Comparison of ENCODE assay signal across 8 mouse cellular contexts in the genomic region with DNA sequence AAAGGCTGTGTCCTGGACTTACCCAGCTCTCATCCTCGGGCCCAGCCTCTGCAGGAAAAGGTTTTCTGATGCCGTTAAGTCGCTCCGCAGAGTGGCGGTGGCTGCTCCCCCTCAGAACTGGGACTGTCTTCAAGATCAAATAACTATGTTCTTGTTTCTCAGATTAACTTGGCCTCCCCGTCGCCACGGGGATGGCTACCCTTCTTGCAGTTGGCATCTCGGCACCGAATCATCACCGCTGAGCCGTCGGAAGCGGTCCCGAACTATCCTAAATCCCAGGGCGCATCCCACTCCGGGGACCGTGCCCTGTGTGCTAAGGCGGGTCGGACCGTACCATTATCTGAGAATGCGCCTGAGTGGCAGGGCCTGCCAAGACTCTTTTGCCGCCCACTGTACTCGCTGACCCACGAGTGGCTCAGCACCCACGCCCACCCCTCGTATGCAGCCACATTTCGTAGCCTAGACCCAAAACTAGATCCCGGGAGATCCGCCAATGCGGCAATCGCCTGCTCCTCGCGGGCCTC. TPM values are rescaled to one million over a fixed set of nuclear protein-coding genes. Genes with fewer than 3 reads are reported as not detected.
DNase-seq lines count a peak whose midpoint lies in the region; ATAC-seq and TF ChIP-seq lines count a peak whose summit lies in the region.

No protein-coding gene starts in this region.

- no peak for TF ChIP-seq POLR2A in lung, adult 2 months (IDR thresholded peaks at IDR 0.05; ENCODE audit: borderline replicate concordance, extremely low read depth, low read depth, low read length)
- TF ChIP-seq POLR2A in olfactory bulb, adult 2 months (IDR thresholded peaks at IDR 0.05; ENCODE audit: insufficient read depth, low read depth, low read length): no peak

- H3K4me3 ChIP-seq in lung, embryonic 14.5 days (ENCODE audit: low read depth, low read length): peak overlapping the region; percentile 40
- no peak overlapping the region for H3K4me3 ChIP-seq in lung, adult 2 months (replicated peaks; ENCODE audit: extremely low read depth, low read depth, low read length)
- H3K4me3 ChIP-seq in forebrain, embryonic 10.5 days: peak overlapping the region; percentile 61
- peak overlapping the region; percentile 62 for H3K4me3 ChIP-seq in limb, embryonic 11.5 days (ENCODE audit: low read depth, low read length)
- peak overlapping the region; percentile 23 for H3K4me3 ChIP-seq in olfactory bulb, adult 2 months (ENCODE audit: insufficient read depth, low read depth, low read length)

- peaks cover 84% of the 10 kb centered on the region for H3K27me3 ChIP-seq in lung, embryonic 14.5 days (ENCODE audit: insufficient read depth, low read length)
- peaks cover 99% of the 10 kb centered on the region for H3K27me3 ChIP-seq in forebrain, embryonic 10.5 days (ENCODE audit: poor library complexity, severe bottlenecking)
- H3K27me3 ChIP-seq in limb, embryonic 11.5 days (ENCODE audit: control insufficient read depth, insufficient read depth, low read length): peaks cover 25% of the 10 kb centered on the region

- H3K9me3 ChIP-seq in lung, embryonic 14.5 days (ENCODE audit: low read depth, low read length): no peaks in the 10 kb centered on the region
- no peaks in the 10 kb centered on the region for H3K9me3 ChIP-seq in forebrain, embryonic 10.5 days
- H3K9me3 ChIP-seq in limb, embryonic 11.5 days (ENCODE audit: control insufficient read depth, low read length): no peaks in the 10 kb centered on the region

- TF ChIP-seq CTCF in lung, embryonic 14.5 days (IDR thresholded peaks at IDR 0.05; ENCODE audit: low read depth): no peak
- TF ChIP-seq CTCF in lung, adult 2 months (IDR thresholded peaks at IDR 0.05; ENCODE audit: insufficient read depth, low read length): no peak
- TF ChIP-seq CTCF in olfactory bulb, adult 2 months (IDR thresholded peaks at IDR 0.05; ENCODE audit: insufficient read depth, low read depth, low read length): no peak

- ATAC-seq in lung, embryonic 14.5 days (ENCODE audit: insufficient read depth): peak; percentile 11; the same call in 1 of the 2 replicates
- ATAC-seq in limb, embryonic 11.5 days (ENCODE audit: insufficient number of reproducible peaks, low FRiP score, low TSS enrichment, low read depth): no peak

- WGBS in lung, embryonic 14.5 days: 1% methylated on average over 34 of the region's 34 CpGs
- 5% methylated on average over 34 of the region's 34 CpGs for WGBS in lung, adult 2 months
- under 1% methylated on average over 34 of the region's 34 CpGs for WGBS in forebrain, embryonic 10.5 days
- under 1% methylated on average over 34 of the region's 34 CpGs for WGBS in limb, embryonic 11.5 days
- 3% methylated on average over 34 of the region's 34 CpGs for WGBS in olfactory bulb, adult 2 months

- peak; percentile 44 for DNase-seq in lung, embryonic 14.5 days
- DNase-seq in lung, adult 2 months: no peak
- peak; percentile 65 for DNase-seq in forebrain, embryonic 10.5 days (ENCODE audit: extremely low spot score, low spot score)
- peak; percentile 79 for DNase-seq in limb, embryonic 11.5 days (ENCODE audit: low spot score)
- no peak for DNase-seq in gastrocnemius, postnatal 10 days
- DNase-seq in natural killer cell, adult 2 months (ENCODE audit: low spot score in 2 of 2): no peak
- no peak for DNase-seq in frontal cortex, postnatal 10 days (ENCODE audit: low spot score in 2 of 2)

- H3K9ac ChIP-seq in lung, embryonic 14.5 days: no peak overlapping the region
- H3K9ac ChIP-seq in limb, embryonic 11.5 days (ENCODE audit: low read length): peak overlapping the region; percentile 78

- no peak overlapping the region for H3K27ac ChIP-seq in lung, embryonic 14.5 days (ENCODE audit: low read depth)
- peak overlapping the region; percentile 89 for H3K27ac ChIP-seq in forebrain, embryonic 10.5 days
- peak overlapping the region; percentile 78; the same call in 1 of the 2 replicates for H3K27ac ChIP-seq in limb, embryonic 11.5 days (replicated peaks; ENCODE audit: low read depth, low read length)
- H3K27ac ChIP-seq in olfactory bulb, adult 2 months (ENCODE audit: insufficient read depth, low read depth, low read length): peak overlapping the region; percentile 37; the same call in 1 of the 2 replicates

- H3K4me2 ChIP-seq in lung, embryonic 14.5 days: peak overlapping the region; percentile 4; the same call in 1 of the 2 replicates
- peak overlapping the region; percentile 85 for H3K4me2 ChIP-seq in limb, embryonic 11.5 days (ENCODE audit: low read depth, severe bottlenecking)

- no peaks in the 10 kb centered on the region for H3K4me1 ChIP-seq in lung, embryonic 14.5 days (ENCODE audit: insufficient read depth)
- H3K4me1 ChIP-seq in lung, adult 2 months (ENCODE audit: control insufficient read depth, insufficient read depth, low read length): peaks cover 4% of the 10 kb centered on the region; the same call in 1 of the 2 replicates
- peaks cover 63% of the 10 kb centered on the region for H3K4me1 ChIP-seq in forebrain, embryonic 10.5 days
- peaks cover 37% of the 10 kb centered on the region for H3K4me1 ChIP-seq in limb, embryonic 11.5 days (ENCODE audit: control insufficient read depth, insufficient read depth, low read length)
- peaks cover 7% of the 10 kb centered on the region for H3K4me1 ChIP-seq in olfactory bulb, adult 2 months (ENCODE audit: control insufficient read depth, insufficient read depth, low read length)

- H3K36me3 ChIP-seq in lung, embryonic 14.5 days (ENCODE audit: insufficient read depth): no peaks in the 10 kb centered on the region
- peaks cover 6% of the 10 kb centered on the region for H3K36me3 ChIP-seq in forebrain, embryonic 10.5 days (replicated peaks)
- no peaks in the 10 kb centered on the region for H3K36me3 ChIP-seq in limb, embryonic 11.5 days (ENCODE audit: control insufficient read depth, insufficient read depth, low read length)

RNA-seq across cellular contexts. Expression of a gene that starts 1.2 kb away (rescaled TPM):
- polyA plus RNA-seq in lung, embryonic 14.5 days (2014; fragmentation: Nextera tagmentation; extraction: Ambion mirVana): 0.23 TPM in 1 of 2 replicates, not detected in the other
- polyA plus RNA-seq in lung, adult 2 months (2012; rRNA removed): not detected in 2 replicates
- polyA plus RNA-seq in forebrain, embryonic 10.5 days (2016; fragmentation: Nextera tagmentation; extraction: Ambion mirVana): 41.0 and 41.6 TPM in 2 replicates
- 19.9 and 20.2 TPM in 2 replicates for polyA plus RNA-seq in limb, embryonic 11.5 days (2014; fragmentation: Nextera tagmentation; extraction: Ambion mirVana)
- polyA plus RNA-seq in olfactory bulb, adult 2 months (2012; ENCODE audit: insufficient read depth, insufficient read length, low replicate concordance, missing spikeins): not detected in 2 replicates
- not detected for total RNA-seq in gastrocnemius, postnatal 10 days (2021)

RNA-seq across cellular contexts. Expression of a gene that starts 35.1 kb away (rescaled TPM):
- not detected in 2 replicates for polyA plus RNA-seq in lung, embryonic 14.5 days (2014; fragmentation: Nextera tagmentation; extraction: Ambion mirVana)
- not detected in 2 replicates for polyA plus RNA-seq in lung, adult 2 months (2012; rRNA removed)
- not detected in 2 replicates for polyA plus RNA-seq in forebrain, embryonic 10.5 days (2016; fragmentation: Nextera tagmentation; extraction: Ambion mirVana)
- polyA plus RNA-seq in limb, embryonic 11.5 days (2014; fragmentation: Nextera tagmentation; extraction: Ambion mirVana): not detected in 2 replicates
- not detected in 2 replicates for polyA plus RNA-seq in olfactory bulb, adult 2 months (2012; ENCODE audit: insufficient read depth, insufficient read length, low replicate concordance, missing spikeins)
- not detected for total RNA-seq in gastrocnemius, postnatal 10 days (2021)

RNA-seq across cellular contexts. Expression of a gene that starts 35.5 kb away (rescaled TPM):
- polyA plus RNA-seq in lung, embryonic 14.5 days (2014; fragmentation: Nextera tagmentation; extraction: Ambion mirVana): 61.1 and 63.4 TPM in 2 replicates
- polyA plus RNA-seq in lung, adult 2 months (2012; rRNA removed): 35.3 and 43.6 TPM in 2 replicates
- 69.0 and 70.5 TPM in 2 replicates for polyA plus RNA-seq in forebrain, embryonic 10.5 days (2016; fragmentation: Nextera tagmentation; extraction: Ambion mirVana)
- polyA plus RNA-seq in limb, embryonic 11.5 days (2014; fragmentation: Nextera tagmentation; extraction: Ambion mirVana): 76.1 and 78.4 TPM in 2 replicates
- not detected in 2 replicates for polyA plus RNA-seq in olfactory bulb, adult 2 months (2012; ENCODE audit: insufficient read depth, insufficient read length, low replicate concordance, missing spikeins)
- 10 to 100 TPM; 21.4 to 24.1 TPM for total RNA-seq in gastrocnemius, postnatal 10 days (2021)

RNA-seq across cellular contexts. Expression of a gene that starts 41.1 kb away (rescaled TPM):
- not detected in 2 replicates for polyA plus RNA-seq in lung, embryonic 14.5 days (2014; fragmentation: Nextera tagmentation; extraction: Ambion mirVana)
- polyA plus RNA-seq in lung, adult 2 months (2012; rRNA removed): not detected in 2 replicates
- polyA plus RNA-seq in forebrain, embryonic 10.5 days (2016; fragmentation: Nextera tagmentation; extraction: Ambion mirVana): 0.46 and 0.54 TPM in 2 replicates
- polyA plus RNA-seq in limb, embryonic 11.5 days (2014; fragmentation: Nextera tagmentation; extraction: Ambion mirVana): 0.17 and 0.23 TPM in 2 replicates
- polyA plus RNA-seq in olfactory bulb, adult 2 months (2012; ENCODE audit: insufficient read depth, insufficient read length, low replicate concordance, missing spikeins): not detected in 2 replicates
- total RNA-seq in gastrocnemius, postnatal 10 days (2021): not detected

Comparison
In these comparisons a context has a peak if more than half of its experiments do, and no peak if none do; other contexts are left out.
1. DNase-seq: peak in lung, embryonic 14.5 days (single experiment), forebrain, embryonic 10.5 days (single experiment) and limb, embryonic 11.5 days (single experiment); none in lung, adult 2 months (single experiment), gastrocnemius, postnatal 10 days (single experiment), natural killer cell, adult 2 months (0 of 2) and frontal cortex, postnatal 10 days (0 of 2).
2. RNA of a gene that starts 1.2 kb away (polyA plus RNA-seq): 41.0 to 41.6 TPM in forebrain, embryonic 10.5 days and 19.9 to 20.2 TPM in limb, embryonic 11.5 days; 0.23 TPM in lung, embryonic 14.5 days, not detected in lung, adult 2 months and not detected in olfactory bulb, adult 2 months; every median in the first group is over 10 times any median in the second.
3. RNA of a gene that starts 35.5 kb away (polyA plus RNA-seq): 76.1 to 78.4 TPM in limb, embryonic 11.5 days, 69.0 to 70.5 TPM in forebrain, embryonic 10.5 days, 61.1 to 63.4 TPM in lung, embryonic 14.5 days and 35.3 to 43.6 TPM in lung, adult 2 months; not detected in olfactory bulb, adult 2 months; every median in the first group is over 10 times any median in the second.